Mouse (Mus musculus): Measurements from ENCODE around the gene Sufu.

Gene Sufu

DNA sequence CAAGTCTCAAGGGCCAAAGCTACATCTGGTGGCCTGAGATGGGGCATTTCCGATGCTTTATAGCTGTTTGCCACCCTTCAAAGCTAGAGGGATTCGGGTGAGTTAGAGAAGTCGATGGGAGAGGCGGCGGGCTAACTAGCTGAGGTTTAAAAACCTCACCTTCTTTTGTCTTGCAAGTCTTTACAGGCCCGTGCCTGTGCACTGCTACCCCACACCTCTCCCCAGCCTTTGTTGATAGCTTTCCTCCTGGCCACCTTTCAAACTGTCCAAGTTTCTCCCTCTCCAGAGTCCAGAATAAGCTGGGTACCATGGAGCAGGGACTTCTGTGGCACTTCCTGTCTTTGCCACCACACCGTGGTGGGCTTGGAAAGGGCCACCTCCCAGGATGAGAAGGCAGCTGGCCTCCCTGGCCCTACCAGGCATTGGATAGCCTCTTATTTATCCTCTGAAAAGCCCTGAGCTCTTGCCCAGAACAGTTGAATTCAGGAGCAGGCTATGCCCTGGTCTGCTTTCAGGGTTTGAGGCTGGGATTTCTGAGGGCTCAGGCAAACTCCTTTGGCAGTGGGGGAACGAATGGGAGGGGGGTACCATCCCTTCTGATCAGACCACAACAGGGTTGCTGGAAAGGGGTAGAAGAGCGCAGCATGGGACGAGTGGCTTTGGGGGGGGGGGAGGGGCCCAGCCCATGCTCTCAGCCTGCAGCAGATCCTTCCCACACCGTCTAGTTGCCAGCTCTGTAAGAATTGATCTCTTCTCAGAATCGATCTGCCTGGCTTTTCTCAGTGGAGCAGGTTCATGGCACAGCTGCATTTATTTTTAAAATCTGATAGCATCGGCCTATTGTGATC, 133.1 kb downstream of the Sufu start:
- no peak for DNase-seq (ENCODE audit: extremely low read depth, low read depth)

DNA sequence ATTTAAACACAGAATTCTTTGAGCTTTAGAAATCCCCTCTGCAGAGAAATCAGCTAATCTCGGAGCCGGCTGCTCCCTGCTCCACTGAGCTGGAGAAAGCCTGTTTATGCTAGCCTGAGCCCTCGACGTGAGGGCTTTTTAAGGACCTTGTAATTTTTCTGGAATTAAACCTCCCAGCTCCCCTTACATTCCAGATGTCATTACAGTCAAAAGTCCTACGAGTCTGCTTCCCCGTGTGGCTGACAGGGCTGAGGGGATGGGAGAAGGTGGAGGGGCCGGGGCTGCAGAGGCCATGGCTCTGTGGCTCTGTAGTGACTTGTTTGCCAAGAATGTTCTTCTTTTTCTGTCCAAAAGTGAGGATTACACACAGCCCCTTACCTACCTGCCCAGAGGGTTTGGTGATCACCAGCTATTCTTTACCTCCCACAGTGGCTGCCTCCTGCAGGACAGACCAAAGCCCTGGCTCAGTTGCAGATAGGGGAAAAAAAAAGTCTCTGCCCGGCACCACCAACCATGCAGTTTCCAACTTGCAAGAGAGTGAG, 133.8 kb downstream of the Sufu start:
- DNase-seq (ENCODE audit: extremely low read depth, low read depth): no peak

DNA sequence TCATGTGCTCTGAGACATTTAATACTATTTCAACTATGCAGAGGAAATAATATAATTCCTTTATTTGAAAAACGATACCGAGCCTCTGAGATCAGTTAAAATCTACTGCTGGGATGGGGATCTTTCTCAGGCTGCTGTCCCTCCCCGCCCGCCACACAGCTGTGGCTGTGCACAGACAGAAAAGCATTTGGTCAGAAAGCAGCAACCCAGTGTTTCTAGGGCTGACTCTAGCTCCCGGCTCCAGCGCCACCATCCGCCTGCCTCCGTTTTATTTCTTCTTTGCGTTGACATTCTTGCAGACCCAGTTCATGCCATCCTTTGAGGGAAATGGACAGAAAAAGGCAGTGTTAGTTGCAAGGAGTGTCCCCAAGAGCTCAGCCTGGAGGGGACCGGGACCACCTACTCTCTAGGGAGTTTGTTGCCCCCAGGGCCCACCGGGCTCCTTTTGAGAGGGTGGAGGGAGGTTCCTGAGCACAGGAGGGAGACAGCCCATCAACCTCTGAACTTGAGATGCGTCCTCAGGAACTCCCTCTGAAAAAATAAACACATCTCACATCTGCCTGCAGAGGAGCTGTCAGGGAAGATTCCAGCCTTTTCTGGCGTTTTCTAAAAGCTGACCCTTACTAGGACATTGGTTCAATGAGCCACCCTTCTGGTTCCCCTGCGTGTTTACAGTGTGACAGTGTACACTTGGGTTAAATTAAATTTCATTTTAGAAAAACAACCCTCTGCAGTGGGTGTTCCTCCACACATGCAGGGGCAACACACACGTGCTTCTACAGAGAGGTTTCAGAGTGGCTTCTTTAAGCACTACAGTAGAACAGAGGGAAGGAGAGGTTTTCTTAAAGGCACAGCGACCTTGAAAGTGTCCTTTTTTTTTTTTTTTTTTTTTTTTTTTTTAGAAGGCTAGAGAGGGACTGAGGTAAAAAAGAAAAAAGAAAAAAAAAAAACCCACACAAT, 134.7 kb downstream of the Sufu start:
- peak; percentile 49 for DNase-seq (ENCODE audit: extremely low read depth, low read depth)

DNA sequence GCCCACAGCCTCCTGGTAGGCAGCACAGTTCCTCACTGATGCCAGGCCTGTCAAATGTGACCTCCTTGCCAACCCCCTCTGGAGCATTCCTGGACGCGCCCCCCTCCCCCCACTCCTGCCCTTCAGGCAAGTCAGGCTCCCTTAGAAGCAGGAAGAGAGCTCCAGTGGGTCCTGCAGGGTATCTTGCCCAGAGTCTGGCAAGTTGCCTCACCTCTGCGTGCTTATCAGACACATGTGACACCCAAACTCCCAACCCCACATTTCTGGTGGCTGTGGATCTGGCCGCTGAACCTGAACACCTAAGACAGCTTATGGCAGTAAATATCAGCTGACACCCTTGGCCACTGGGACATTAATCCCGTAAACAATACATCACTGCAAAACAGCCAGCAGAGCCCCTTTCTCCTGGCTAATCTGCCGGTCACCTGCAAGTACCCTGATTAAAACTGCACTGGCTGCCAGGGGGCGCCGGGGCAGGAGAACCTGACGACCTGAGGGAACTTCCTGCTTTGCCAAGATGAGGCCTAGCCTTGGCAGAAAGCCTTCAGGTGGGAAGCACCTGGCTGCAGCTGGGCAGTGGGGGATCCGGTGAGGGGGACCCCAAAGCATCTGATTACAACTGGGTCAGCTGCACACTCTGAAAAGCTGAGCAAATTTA, 135.5 kb downstream of the Sufu start:
- peak; percentile 86 for DNase-seq (ENCODE audit: extremely low read depth, low read depth)

DNA sequence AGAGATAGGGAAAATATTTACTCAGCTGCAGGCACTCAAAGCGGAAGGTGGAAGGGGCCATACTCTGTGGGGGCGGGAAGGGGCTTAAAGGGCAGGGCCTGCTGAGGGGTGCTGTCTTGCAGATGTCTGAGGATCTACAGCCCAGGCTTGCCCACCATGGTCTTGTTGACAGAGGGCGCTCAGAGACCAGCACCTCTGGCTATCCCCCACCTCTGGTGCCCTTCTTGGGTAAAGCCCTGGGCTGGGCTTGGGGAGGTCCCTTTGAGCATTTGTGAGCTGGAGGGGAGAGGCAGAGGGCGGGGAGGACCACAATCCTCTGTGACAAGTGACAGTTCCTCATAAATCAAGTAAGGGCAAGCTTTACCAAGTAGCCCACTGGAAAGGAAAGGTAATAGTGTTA, 136.4 kb downstream of the Sufu start:
- no peak for DNase-seq (ENCODE audit: extremely low read depth, low read depth)

DNA sequence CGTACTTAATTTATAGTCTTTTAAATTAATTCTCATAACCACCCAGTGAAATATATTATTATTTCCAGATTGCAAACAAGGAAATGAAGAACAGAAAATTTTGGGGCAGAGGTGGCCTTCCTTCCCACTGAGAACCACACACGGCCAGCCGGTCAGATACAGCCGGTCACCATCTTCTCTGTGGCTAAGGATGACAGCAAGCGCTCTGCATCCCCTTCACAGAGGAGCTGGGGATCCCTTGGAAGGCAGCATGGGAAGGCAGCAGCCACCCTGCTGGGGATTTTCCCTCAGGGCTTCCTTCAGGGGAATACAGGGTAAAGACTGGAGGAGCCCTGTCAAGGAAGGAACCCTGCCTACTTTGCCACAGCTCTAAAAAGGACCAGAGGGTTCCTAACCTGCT, 136.8 kb downstream of the Sufu start:
- no peak for DNase-seq (ENCODE audit: extremely low read depth, low read depth)

DNA sequence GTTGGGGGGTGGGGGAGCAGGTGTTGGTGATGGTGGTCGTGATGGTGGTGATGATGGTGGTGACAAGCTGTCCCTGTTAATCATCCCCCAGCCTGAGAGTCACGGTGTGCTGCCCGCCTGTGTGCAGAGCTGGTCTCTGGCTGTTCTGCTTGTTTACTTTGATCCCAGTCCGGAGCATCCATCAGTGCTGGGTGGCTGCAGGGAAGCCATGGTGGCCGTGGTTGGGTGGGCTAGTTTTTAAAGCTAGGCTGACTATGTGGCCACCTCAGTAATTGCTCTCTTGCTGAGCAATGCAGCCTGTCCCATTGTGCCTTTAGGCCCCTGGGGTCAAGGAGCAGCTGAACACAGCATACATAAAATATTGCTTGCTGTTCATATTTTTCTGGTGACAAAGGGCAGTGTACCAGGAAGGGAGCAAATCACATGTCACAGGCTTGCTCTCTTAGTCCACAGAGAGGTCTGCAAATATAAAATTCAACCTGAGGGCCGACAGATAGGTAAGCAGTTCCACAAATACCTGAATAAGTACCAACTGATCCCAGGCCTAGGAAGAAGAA, 137.9 kb downstream of the Sufu start:
- DNase-seq (ENCODE audit: extremely low read depth, low read depth): no peak

DNA sequence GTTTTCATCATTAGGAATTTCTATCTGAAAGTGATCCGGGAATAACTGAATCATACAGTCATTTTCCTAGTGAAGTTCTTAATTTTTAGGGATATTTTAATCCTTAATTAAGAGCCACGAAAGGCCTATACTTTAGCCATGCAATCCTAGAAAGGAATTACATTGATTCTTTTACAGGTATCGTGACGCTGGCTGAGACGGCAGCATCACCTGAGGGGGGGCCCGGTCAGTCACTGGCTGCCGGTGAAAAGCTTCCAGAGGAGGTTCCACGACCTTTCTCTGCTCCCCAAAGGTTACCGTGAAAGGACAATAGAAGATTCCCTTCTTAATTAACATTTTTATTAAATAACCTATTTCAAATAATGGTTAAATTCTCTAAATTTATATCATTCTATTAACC, 140.7 kb downstream of the Sufu start:
- DNase-seq (ENCODE audit: extremely low read depth, low read depth): no peak

DNA sequence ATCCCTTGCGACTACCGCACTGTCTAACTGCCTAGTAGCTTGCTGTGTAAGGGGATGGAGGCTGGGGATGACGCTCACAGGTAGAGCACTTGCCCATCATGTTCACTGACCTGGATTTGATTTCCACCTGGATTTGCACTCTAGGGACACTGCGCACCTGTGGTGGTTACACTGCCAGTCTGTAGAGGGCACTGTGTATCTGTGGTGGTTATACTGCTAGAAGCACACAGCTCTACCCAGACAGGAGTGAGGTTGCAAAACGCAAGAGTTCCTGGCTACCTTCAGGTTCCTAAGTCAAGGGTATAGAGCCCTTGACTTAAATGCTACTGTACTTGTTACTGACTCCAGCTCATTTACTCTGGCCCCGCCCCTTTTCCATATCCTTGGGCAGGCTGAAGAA, 141.5 kb downstream of the Sufu start:
- no peak for DNase-seq (ENCODE audit: extremely low read depth, low read depth)

All from MEL-GATA-1-ER (cell line).